Mouse (Mus musculus): ENCODE results near the gene Cacng8.

DNA sequence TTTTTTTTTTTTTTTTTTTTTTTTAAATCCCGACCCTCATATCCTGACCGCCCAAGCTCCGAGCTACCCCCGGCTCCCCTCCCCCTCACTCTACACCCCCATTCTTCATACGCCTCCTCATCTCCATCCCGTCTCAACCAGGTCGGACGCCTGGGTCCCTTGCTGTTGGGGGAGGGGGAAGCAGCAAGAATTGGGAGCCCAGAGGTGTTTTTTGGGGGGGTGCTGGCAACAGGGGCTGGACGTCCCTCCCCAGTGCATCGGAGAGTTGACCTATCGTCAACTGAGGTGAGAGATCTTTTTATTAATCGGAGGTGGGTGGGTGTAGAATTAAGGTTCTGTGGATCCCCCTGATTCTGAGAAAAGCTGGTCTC, 583 bp downstream of the Cacng8 start:
- TF ChIP-seq CTCF (IDR thresholded peaks at IDR 0.05; ENCODE audit: control insufficient read depth, insufficient read depth, low read length) = no peak
- TF ChIP-seq POLR2A (IDR thresholded peaks at IDR 0.05; ENCODE audit: borderline replicate concordance, control insufficient read depth, low read depth, low read length) = no peak

Measured in bone marrow, adult 2 months (tissue).